Mouse (Mus musculus) Muller cell, postnatal 12 days (primary cell): Measurements from ENCODE around the gene Gm5737.

Experiments used
- DNase-seq: peaks from one replicate; pipeline ENCODE4 v3.0.0-alpha.2; 2015; ENCODE audit errors: inconsistent ontology term

Gene Gm5737

GRCm38 (mm10) chr7:120875540-120876388, 63.6 kb downstream of the Gm5737 start:
- no peak for DNase-seq

GRCm38 (mm10) chr7:120878271-120878670, 66.1 kb downstream of the Gm5737 start:
- DNase-seq: no peak

- DNase-seq: no peak
Observed at GRCm38 (mm10) chr7:120879972-120880371, 67.8 kb downstream of the Gm5737 start.

GRCm38 (mm10) chr7:120880770-120881169, 68.6 kb downstream of the Gm5737 start:
- no peak for DNase-seq
